Mouse (Mus musculus) limb, embryonic 15.5 days (tissue): ENCODE measurements at regions not wholly inside any gene's neighbourhood (a gene's known extent, or its start where the extent isn't known, plus 50 kb on each side); places are given as distances from the start of the nearest gene placed in this dataset.

Source experiments
- ATAC-seq: fragments of 200-750 bp; cut with Nextera tagmentation; 2 replicates; pipeline ENCODE4 v1.8.0; 2017; ENCODE audit warnings: low read depth, moderate TSS enrichment; ENCODE audit not compliant: insufficient number of reproducible peaks, low FRiP score, low TSS enrichment
- H3K27ac ChIP-seq: fragments of 300-500 bp; sonication (generic); 2 replicates; pipeline ENCODE4 v1.5.1; 2015; ENCODE audit warnings: moderate library complexity, mild to moderate bottlenecking, inconsistent platforms
- H3K27me3 ChIP-seq: fragments of 300-500 bp; sonication (generic); 2 replicates; pipeline ENCODE4 v1.6.1; 2015; ENCODE audit warnings: inconsistent platforms
- H3K36me3 ChIP-seq: fragments of 300-500 bp; sonication (generic); 2 replicates; pipeline ENCODE4 v1.6.1; 2015; ENCODE audit warnings: inconsistent platforms
- H3K4me1 ChIP-seq: fragments of 300-500 bp; sonication (generic); 2 replicates; pipeline ENCODE4 v1.6.1; 2015; ENCODE audit warnings: inconsistent platforms
- H3K4me2 ChIP-seq: fragments of 300-500 bp; sonication (generic); 2 replicates; pipeline ENCODE4 v1.6.1; 2015; ENCODE audit warnings: mild to moderate bottlenecking, inconsistent platforms
- H3K4me3 ChIP-seq: fragments of 300-500 bp; sonication (generic); 2 replicates; pipeline ENCODE4 v1.5.1; 2015; ENCODE audit warnings: mild to moderate bottlenecking, inconsistent platforms
- H3K9ac ChIP-seq: fragments of 300-500 bp; sonication (generic); 2 replicates; pipeline ENCODE4 v1.6.1; 2015; ENCODE audit warnings: inconsistent platforms
- H3K9me3 ChIP-seq: fragments of 300-500 bp; sonication (generic); 2 replicates; pipeline ENCODE4 v1.6.1; 2016; ENCODE audit warnings: inconsistent platforms
- WGBS: fragments of 180-500 bp; shearing (Covaris S2); methylation state at CpG from one replicate; pipeline ENCODE4 v1.1.7; 2015; 5-methylcytosine and 5-hydroxymethylcytosine counted together

- Histone ChIP-seq H3K9me3 (no peaks in the 10 kb centered on the region), H3K4me1 (peaks cover 23% of the 10 kb centered on the region), H3K27me3 (no peaks in the 10 kb centered on the region), H3K36me3 (no peaks in the 10 kb centered on the region), H3K27ac (peak overlapping the region; percentile 43), H3K4me2 (no peak overlapping the region), H3K9ac (no peak overlapping the region), H3K4me3 (no peak overlapping the region)
- ATAC-seq = no peak
- WGBS = 38% methylated on average over 3 of the region's 3 CpGs
Observed at GRCm38 (mm10) chr12:112434673-112435294, 54.5 kb upstream of the A530016L24Rik start.

DNA sequence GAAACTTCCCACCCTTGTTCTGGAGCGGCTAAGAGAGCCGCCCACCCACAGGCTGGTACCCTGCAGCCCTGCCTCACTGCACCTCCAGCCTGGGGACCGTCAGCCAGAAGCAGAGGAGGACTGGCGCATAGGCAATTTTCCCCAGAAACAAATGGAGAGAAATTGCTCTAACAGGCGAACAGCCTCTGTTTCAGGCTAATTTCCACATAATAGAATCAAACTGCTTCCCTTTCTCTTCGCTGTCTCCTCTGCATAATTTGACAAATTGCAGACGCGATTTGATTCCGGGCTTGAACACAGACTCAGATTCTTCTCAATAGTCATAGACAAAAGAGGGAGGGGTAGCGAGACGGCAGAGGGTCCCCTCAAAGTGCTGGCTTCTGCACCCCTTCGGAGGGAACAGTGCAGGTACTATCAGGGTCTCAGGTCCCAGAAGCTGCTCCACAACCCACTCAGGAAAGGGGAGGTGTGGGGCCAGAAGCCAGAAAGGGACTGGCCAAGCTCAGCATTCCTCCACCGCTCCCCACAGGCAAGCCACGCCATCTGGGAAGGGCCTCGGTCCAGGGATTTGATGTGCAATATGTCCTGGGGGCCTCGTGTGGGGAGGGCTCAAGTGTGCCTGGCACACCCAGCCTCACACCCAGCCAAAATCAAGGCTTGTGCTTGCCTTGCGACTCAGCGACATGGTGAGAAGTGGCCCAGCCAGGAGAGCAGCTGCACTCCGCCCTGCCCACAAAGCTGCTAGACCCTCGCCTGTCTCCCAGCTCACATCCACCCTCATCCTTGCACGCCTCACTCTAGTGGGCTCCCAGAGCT, 53.7 kb upstream of the A530016L24Rik start:
- ATAC-seq = 0 out of 2 replicates have a peak, but pooled peaks have one; percentile 25
- Histone ChIP-seq H3K4me3 (no peak overlapping the region), H3K9ac (no peak overlapping the region), H3K4me2 (peak overlapping the region; percentile 5; the same call in 1 of the 2 replicates), H3K4me1 (peaks cover 16% of the 10 kb centered on the region), H3K36me3 (no peaks in the 10 kb centered on the region), H3K27ac (peak overlapping the region; percentile 43), H3K9me3 (no peaks in the 10 kb centered on the region), H3K27me3 (no peaks in the 10 kb centered on the region)
- WGBS = 41% methylated on average over 21 of the region's 21 CpGs

DNA sequence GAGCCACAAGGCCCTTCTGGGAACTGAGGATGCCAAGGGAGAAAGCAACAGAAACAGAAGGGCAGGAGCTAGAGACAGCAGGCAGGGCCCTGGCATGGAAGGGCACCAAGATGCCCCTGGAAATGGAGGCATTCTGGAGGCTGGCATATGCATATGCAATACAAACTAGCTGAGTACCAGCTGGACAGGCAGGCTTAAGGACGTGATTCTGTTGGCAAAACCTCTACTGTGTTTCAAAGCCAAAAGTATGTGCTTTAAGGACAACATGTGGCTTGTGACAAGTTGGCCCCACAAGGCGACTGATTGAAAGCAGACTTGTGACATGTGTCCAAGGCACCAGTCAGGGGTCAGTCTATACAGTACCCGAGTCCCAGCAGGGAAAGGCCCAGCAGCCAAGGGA, 52.2 kb upstream of the A530016L24Rik start:
- H3K9me3 ChIP-seq = no peaks in the 10 kb centered on the region
- H3K4me3 ChIP-seq = no peak overlapping the region
- 51% methylated on average over 3 of the region's 3 CpGs for WGBS
- no peak for ATAC-seq
- H3K36me3 ChIP-seq = no peaks in the 10 kb centered on the region
- no peak overlapping the region for H3K9ac ChIP-seq
- no peak overlapping the region for H3K27ac ChIP-seq
- H3K4me2 ChIP-seq = no peak overlapping the region
- no peaks in the 10 kb centered on the region for H3K27me3 ChIP-seq
- peaks cover 14% of the 10 kb centered on the region for H3K4me1 ChIP-seq

DNA sequence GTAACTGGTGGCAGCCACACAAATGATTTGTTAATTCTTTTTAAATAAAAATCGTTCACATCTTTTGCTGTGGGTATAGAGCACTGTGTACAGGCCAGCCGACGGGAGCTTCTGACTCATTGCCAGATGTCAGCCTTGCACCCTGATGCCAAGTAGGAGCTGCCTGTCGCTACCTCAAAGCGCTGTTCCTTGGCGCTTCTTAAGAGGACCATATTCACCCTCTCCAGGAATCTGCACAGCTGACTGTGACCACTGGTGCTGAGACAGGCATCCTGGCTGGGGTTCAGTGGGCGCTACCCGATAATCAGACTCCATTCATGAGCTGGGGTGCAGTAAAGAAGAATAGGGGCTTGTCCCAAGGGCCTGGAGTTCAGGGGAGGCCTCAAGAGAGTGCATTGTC, 51.0 kb upstream of the A530016L24Rik start:
- no peak overlapping the region for H3K4me3 ChIP-seq
- H3K36me3 ChIP-seq = no peaks in the 10 kb centered on the region
- no peak for ATAC-seq
- 77% methylated on average over 8 of the region's 8 CpGs for WGBS
- peaks cover 14% of the 10 kb centered on the region for H3K4me1 ChIP-seq
- H3K4me2 ChIP-seq = no peak overlapping the region
- H3K9ac ChIP-seq = no peak overlapping the region
- H3K9me3 ChIP-seq = no peaks in the 10 kb centered on the region
- H3K27ac ChIP-seq = no peak overlapping the region
- H3K27me3 ChIP-seq = no peaks in the 10 kb centered on the region
